In the genomic region with DNA sequence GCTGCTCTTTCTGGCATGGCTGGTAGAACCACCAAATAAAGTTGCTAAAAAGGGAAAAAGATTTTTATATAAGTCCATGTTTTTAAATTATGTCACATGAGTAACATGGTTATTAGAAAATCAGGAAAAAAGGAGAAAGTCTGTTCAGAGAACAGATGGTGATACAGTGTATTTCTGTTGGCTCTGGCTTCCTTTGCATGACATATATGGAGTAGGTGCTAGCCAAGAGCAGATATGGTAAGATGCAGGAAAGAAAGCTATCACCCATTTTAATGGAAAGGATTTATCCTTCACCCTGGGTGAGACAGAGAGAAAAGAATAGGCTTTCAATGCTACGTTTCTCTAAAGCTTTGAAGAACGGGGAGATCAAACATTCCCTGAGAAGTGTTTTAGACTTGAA, we compare ENCODE assay signal across 13 mouse cellular contexts. TPM values are rescaled to one million over a fixed set of nuclear protein-coding genes. Genes with fewer than 3 reads are reported as not detected.
"Had no signal": no experiment of that assay in that cellular context is flagged by ENCODE, and none has a peak within 500 bp of the region (broad histone marks: within the 10 kb centered on the region; RNA-seq: fewer than 3 reads in every experiment).

No protein-coding gene starts in this region.

- H3K4me1 ChIP-seq: liver, embryonic 13.5 days had no signal

- H3K27me3 ChIP-seq: liver, embryonic 13.5 days had no signal

- H3K9ac ChIP-seq: liver, embryonic 13.5 days had no signal

- H3K4me2 ChIP-seq: liver, embryonic 13.5 days; midbrain, embryonic 11.5 days had no signal

- H3K4me3 ChIP-seq: liver, embryonic 13.5 days had no signal

- DNase-seq: kidney, postnatal 25 days; liver, embryonic 13.5 days; lung, adult 2 months; lung, postnatal 14 days; lung, postnatal 4 days; thymus, adult 18-20 months; thymus, postnatal 36 days had no signal

- H3K9me3 ChIP-seq: liver, embryonic 13.5 days had no signal

- H3K27ac ChIP-seq: kidney, postnatal 0 days; liver, embryonic 13.5 days had no signal

- H3K36me3 ChIP-seq: liver, embryonic 13.5 days had no signal

RNA-seq across cellular contexts. Expression of a gene that starts 40.7 kb away (rescaled TPM):
- total RNA-seq: liver, adult 2 months; megakaryocyte-erythroid progenitor cell, adult 5-6 weeks had no signal
- polyA plus RNA-seq: liver, adult 2 months; lung, adult 2 months; spleen, adult 2 months; testis, adult 2 months had no signal
